Mouse (Mus musculus): Measurements from ENCODE around the gene Tnrc6b. TPM values are rescaled to one million over a fixed set of nuclear protein-coding genes. Genes with fewer than 3 reads are reported as not detected.

Gene Tnrc6b
- polyA plus RNA-seq (2014; fragmentation: Nextera tagmentation; extraction: Ambion mirVana): 10.0 and 15.0 TPM in 2 replicates

DNA sequence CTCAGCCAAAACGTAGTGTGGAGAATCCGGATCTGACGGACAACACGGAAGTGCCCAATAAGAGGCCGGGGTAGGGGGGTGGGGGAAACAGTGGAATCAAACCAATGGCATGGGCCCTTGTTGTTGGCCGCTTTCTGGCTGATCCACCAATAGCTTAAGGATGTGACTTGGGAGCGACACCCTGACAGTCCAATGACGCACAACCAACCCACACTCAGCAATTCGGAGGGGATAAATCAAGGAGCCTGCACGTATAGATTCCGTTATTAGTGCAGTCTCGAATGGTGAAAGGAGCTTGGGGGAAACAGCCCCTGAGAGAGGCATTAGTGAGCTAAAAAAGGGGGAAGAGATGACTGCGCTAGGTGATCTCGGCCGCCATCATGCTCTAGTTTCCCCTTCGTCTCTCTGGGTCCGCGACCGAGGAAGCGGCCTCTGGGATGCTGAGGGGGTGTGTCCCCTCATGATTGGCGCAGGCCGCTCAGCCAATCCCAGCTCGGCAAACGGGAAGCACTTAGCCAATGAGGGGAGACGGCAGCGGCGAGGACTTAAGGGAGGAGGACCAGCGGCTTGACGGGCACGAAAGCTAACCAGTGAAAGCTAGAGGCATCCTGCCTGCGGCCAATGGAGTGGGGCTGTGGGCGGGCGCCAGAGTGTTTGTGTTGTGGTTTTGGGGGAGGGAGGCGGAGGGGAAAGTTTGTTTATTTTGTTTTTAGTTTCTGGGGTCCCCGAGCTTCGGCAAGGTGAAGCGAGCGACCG, at the start of gene Tnrc6b:
Tnrc6b (plus strand) TSS at position 706 of the 756 bp plus-strand sequence.
- Histone ChIP-seq H3K27ac (ENCODE audit: low read depth, low read length) (peak within 1 kb of the TSS; percentile 93), H3K4me3 (ENCODE audit: low read depth, low read length) (peak within 1 kb of the TSS; percentile 95), H3K9ac (ENCODE audit: low read length) (peak within 1 kb of the TSS; percentile 84), H3K9me3 (replicated peaks; ENCODE audit: control insufficient read depth, low read length) (no peaks in the 10 kb centered on the region), H3K27me3 (replicated peaks; ENCODE audit: control insufficient read depth, insufficient read depth, low read length) (no peaks in the 10 kb centered on the region), H3K4me1 (ENCODE audit: control insufficient read depth, insufficient read depth, low read length) (peaks cover 6% of the 10 kb centered on the region), H3K36me3 (ENCODE audit: control insufficient read depth, insufficient read depth, low read length) (no peaks in the 10 kb centered on the region), H3K4me2 (ENCODE audit: low read length) (peak within 1 kb of the TSS; percentile 83)
- WGBS: under 1% methylated on average over 39 of the region's 39 CpGs
- peak; percentile 96 for ATAC-seq
- peak; percentile 100 for DNase-seq (ENCODE audit: low spot score)

DNA sequence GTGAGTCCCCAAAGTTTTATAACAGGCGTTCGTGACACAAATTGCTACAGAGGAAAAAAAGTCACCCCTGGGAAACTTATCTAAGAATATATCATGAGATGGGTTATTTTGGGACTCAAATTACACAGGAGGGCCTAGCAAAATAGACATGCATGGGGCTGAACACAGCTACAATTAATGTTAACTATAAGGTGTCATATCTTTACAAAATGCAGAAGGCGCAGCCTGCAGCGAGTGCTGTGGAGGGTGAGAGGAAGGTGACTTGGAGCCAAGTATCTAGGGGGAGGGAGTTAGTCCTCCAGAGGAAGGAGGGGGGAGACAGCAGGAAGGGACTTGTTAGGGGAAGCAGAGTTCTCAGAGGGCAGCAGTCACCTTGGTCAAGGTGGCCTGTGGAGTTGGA, 46.7 kb upstream of the Tnrc6b start:
- ATAC-seq (no peak), DNase-seq (ENCODE audit: low spot score) (no peak)
- H3K4me1 ChIP-seq (ENCODE audit: control insufficient read depth, insufficient read depth, low read length): no peaks in the 10 kb centered on the region
- H3K36me3 ChIP-seq (ENCODE audit: control insufficient read depth, insufficient read depth, low read length): no peaks in the 10 kb centered on the region
- peaks cover 7% of the 10 kb centered on the region; the same call in 1 of the 2 replicates for H3K9me3 ChIP-seq (replicated peaks; ENCODE audit: control insufficient read depth, low read length)
- no peak overlapping the region for H3K4me2 ChIP-seq (ENCODE audit: low read length)
- H3K9ac ChIP-seq (ENCODE audit: low read length): no peak overlapping the region
- H3K27ac ChIP-seq (ENCODE audit: low read depth, low read length): no peak overlapping the region
- no peaks in the 10 kb centered on the region for H3K27me3 ChIP-seq (replicated peaks; ENCODE audit: control insufficient read depth, insufficient read depth, low read length)
- no peak overlapping the region for H3K4me3 ChIP-seq (ENCODE audit: low read depth, low read length)
- WGBS: 88% methylated on average over 4 of the region's 4 CpGs

DNA sequence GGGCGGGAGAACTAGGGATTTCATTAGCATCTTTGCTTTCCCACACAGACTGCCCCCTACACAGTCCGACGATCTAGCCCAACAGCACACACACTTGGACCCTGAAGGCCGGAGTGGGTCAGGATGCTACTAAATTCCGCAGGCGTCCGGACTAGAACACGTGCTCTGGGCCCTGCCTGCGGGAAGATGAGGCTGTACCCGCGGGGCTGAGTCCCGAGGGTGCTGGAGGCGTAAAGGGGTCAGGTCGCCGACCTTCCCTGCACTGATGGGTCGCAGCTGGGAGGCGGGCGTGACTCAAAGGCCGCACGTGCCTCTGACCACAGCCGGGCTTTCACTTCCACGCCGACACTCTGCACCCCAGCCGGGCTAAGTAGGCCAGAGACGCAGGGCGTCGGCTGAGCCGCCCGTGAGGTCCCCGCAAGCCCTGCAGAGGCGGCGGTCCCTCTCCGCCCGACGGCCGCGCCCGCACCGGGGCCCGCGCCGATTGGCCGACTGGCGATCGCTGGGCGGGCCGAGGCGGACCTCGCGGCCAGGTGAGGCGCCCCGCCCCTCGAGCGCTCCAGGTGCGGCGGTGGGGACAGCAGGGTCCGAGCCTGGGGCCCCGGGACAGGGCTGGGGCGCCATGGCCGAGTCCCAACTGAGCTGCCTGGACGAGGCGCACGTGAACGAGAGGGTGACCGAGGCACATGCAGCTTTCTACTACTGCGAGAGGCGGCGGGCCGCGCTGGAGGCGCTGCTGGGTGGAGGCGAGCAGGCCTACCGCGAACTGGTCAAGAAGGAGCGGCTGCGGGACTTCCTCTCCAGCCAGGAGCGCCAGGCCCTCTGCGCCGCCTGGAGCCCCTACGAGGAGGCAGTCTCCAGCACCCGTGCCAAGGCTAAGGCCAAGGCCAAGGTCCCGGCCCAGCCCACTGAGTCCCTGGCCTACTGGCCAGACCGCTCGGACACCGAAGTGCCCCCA, 39.5 kb upstream of the Tnrc6b start, which contains the start of gene Fam83f:
Fam83f (plus strand) TSS at position 553 of the 958 bp plus-strand sequence.
- H3K9me3 ChIP-seq (replicated peaks; ENCODE audit: control insufficient read depth, low read length): peaks cover 7% of the 10 kb centered on the region; the same call in 1 of the 2 replicates
- ATAC-seq (peak; percentile 18; the same call in 1 of the 2 replicates), DNase-seq (ENCODE audit: low spot score) (no peak)
- H3K4me2 ChIP-seq (ENCODE audit: low read length): peak within 1 kb of the TSS; percentile 60
- no peak within 1 kb of the TSS for H3K27ac ChIP-seq (ENCODE audit: low read depth, low read length)
- H3K4me1 ChIP-seq (ENCODE audit: control insufficient read depth, insufficient read depth, low read length): peaks cover 6% of the 10 kb centered on the region; the same call in 1 of the 2 replicates
- peak within 1 kb of the TSS; percentile 33 for H3K4me3 ChIP-seq (ENCODE audit: low read depth, low read length)
- WGBS: 5% methylated on average over 83 of the region's 85 CpGs
- no peaks in the 10 kb centered on the region for H3K36me3 ChIP-seq (ENCODE audit: control insufficient read depth, insufficient read depth, low read length)
- peaks cover 19% of the 10 kb centered on the region for H3K27me3 ChIP-seq (replicated peaks; ENCODE audit: control insufficient read depth, insufficient read depth, low read length)
- peak within 1 kb of the TSS; percentile 56 for H3K9ac ChIP-seq (ENCODE audit: low read length)

DNA sequence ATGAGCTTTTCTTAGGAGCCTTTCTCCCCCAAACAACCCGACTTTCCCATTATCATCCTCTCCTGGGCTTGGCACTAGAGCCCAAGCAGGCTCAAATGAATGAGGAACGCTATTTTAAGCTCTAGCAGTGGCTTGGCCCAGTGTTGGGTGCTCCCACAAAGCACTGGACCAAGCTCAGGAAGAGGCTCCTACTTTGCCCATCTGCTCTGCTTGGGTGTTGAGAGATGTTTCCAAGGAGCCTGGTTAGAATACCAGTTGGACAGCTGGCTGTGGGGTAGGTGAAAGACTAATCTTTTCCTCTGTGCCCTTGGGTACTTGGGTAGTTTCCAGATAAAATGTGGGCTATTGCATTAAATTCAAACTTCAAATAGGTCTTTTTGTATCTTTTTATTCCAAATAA, 38.3 kb upstream of the Tnrc6b start:
- Histone ChIP-seq H3K9ac (ENCODE audit: low read length) (no peak overlapping the region), H3K4me2 (ENCODE audit: low read length) (no peak overlapping the region), H3K4me1 (ENCODE audit: control insufficient read depth, insufficient read depth, low read length) (peaks cover 6% of the 10 kb centered on the region; the same call in 1 of the 2 replicates), H3K27me3 (replicated peaks; ENCODE audit: control insufficient read depth, insufficient read depth, low read length) (peaks cover 19% of the 10 kb centered on the region), H3K4me3 (ENCODE audit: low read depth, low read length) (no peak overlapping the region), H3K27ac (ENCODE audit: low read depth, low read length) (no peak overlapping the region), H3K36me3 (ENCODE audit: control insufficient read depth, insufficient read depth, low read length) (no peaks in the 10 kb centered on the region), H3K9me3 (replicated peaks; ENCODE audit: control insufficient read depth, low read length) (no peaks in the 10 kb centered on the region)
- WGBS: 64% methylated on average over 2 of the region's 2 CpGs
- ATAC-seq (no peak), DNase-seq (ENCODE audit: low spot score) (no peak)

DNA sequence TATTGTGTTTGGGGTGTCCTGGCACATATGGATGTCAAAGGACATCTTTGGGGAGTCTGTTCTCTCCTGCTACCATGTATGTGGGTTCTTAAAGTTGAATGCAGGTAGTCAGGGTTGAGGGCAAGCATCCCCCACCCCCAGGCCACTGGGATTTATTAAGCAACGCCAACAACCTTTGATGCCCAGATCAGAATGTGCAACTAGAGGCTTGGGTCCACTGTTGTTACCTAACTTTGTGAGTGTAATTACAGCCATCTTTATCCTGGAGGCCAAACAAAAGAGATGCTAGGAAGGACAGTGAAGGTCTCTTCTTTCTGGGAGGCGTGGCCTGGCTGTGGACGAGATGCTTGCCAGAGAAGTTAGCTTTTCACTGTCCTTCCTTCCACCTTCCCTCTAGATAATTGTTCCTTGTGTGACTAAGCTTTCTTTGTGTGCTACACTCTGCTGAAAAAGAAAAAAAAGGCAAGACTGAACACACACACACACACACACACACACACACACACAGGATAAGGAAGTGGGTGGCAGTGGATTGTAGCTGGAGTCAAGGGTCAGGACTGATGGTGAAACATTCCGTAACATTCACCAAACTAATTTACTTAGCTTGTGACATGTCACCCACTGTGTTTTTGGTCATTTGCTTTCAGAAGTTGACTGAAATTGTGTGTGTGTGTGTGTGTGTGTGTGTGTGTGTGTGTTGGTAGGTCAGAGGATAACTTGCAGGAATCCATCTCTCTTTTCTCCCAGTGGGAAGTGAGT, 37.6 kb upstream of the Tnrc6b start:
- Histone ChIP-seq H3K27me3 (replicated peaks; ENCODE audit: control insufficient read depth, insufficient read depth, low read length) (peaks cover 19% of the 10 kb centered on the region), H3K36me3 (ENCODE audit: control insufficient read depth, insufficient read depth, low read length) (no peaks in the 10 kb centered on the region), H3K27ac (ENCODE audit: low read depth, low read length) (no peak overlapping the region), H3K9ac (ENCODE audit: low read length) (no peak overlapping the region), H3K4me1 (ENCODE audit: control insufficient read depth, insufficient read depth, low read length) (peaks cover 6% of the 10 kb centered on the region; the same call in 1 of the 2 replicates), H3K9me3 (replicated peaks; ENCODE audit: control insufficient read depth, low read length) (no peaks in the 10 kb centered on the region), H3K4me3 (ENCODE audit: low read depth, low read length) (no peak overlapping the region), H3K4me2 (ENCODE audit: low read length) (no peak overlapping the region)
- 74% methylated on average over 4 of the region's 4 CpGs for WGBS
- no peak for DNase-seq (ENCODE audit: low spot score)
- ATAC-seq: no peak

DNA sequence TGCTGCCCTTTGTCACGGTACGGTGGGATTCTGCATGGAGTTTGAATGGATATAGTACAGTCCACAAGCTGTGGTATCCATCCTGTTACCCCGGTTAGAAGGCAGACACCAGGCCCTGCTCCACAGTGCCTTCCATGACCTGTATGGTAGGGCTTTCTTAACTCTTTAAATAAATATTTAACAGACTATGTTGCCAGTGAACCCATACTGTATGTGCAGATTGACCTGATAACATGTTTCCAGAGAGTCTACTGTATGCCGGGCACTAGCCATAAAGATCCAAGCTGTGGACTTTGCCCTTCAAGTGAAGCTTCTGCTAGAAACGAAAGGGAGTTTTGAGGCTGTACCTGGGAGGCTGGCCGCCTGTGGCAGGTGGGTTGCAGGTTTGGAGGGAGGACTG, 36.4 kb upstream of the Tnrc6b start:
- Histone ChIP-seq H3K27ac (ENCODE audit: low read depth, low read length) (no peak overlapping the region), H3K4me1 (ENCODE audit: control insufficient read depth, insufficient read depth, low read length) (peaks cover 12% of the 10 kb centered on the region), H3K36me3 (ENCODE audit: control insufficient read depth, insufficient read depth, low read length) (no peaks in the 10 kb centered on the region), H3K9me3 (replicated peaks; ENCODE audit: control insufficient read depth, low read length) (no peaks in the 10 kb centered on the region), H3K27me3 (replicated peaks; ENCODE audit: control insufficient read depth, insufficient read depth, low read length) (peaks cover 19% of the 10 kb centered on the region), H3K9ac (ENCODE audit: low read length) (no peak overlapping the region), H3K4me3 (ENCODE audit: low read depth, low read length) (no peak overlapping the region), H3K4me2 (ENCODE audit: low read length) (no peak overlapping the region)
- 80% methylated on average over 6 of the region's 6 CpGs for WGBS
- ATAC-seq (no peak), DNase-seq (ENCODE audit: low spot score) (no peak)

DNA sequence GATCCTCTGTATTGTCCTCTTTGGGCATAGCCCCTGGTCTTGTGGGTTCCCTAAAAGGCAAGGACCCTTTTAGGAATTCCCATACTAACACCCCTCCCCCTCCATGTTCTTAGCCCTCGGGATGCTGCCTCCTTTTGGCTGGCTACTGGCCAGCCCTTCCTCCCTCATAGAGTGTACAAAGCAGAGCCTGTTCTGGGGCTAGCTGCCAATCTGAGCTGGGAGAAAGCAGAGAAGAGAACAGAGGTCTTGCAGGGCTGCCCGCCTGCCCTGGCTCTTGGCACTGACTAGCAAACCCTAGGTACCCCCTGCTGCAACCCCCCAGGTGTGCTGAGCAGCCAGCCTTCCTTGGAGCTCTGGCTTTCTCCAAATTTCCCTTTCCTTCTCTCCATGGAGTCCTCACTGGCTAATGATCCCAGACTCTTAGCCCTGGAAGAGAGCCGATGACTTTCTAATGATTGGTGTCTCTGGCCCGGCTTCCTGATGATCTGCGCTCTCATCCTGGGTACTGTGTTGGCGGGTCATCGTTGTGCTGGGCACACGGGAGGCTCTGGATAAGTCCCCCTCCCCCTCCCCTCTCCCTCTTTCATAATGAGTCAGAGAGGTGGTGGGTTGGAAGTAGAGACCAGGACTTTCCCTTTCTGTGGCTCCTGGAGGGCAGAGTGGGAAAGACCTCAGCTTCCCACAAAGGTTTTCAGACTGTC, 31.4 kb upstream of the Tnrc6b start:
- ATAC-seq (peak; percentile 81), DNase-seq (ENCODE audit: low spot score) (peak; percentile 89)
- Histone ChIP-seq H3K4me3 (ENCODE audit: low read depth, low read length) (no peak overlapping the region), H3K4me2 (ENCODE audit: low read length) (no peak overlapping the region), H3K27me3 (replicated peaks; ENCODE audit: control insufficient read depth, insufficient read depth, low read length) (no peaks in the 10 kb centered on the region), H3K27ac (ENCODE audit: low read depth, low read length) (no peak overlapping the region; the same call in 1 of the 2 replicates), H3K4me1 (ENCODE audit: control insufficient read depth, insufficient read depth, low read length) (peaks cover 24% of the 10 kb centered on the region), H3K9me3 (replicated peaks; ENCODE audit: control insufficient read depth, low read length) (no peaks in the 10 kb centered on the region), H3K9ac (ENCODE audit: low read length) (peak overlapping the region; percentile 21; the same call in 1 of the 2 replicates), H3K36me3 (ENCODE audit: control insufficient read depth, insufficient read depth, low read length) (no peaks in the 10 kb centered on the region)
- 35% methylated on average over 8 of the region's 8 CpGs for WGBS

All from forebrain, embryonic 14.5 days (tissue).